Mouse (Mus musculus): Measurements from ENCODE around the gene Acbd3. TPM values are rescaled to one million over a fixed set of nuclear protein-coding genes. Genes with fewer than 3 reads are reported as not detected.

The Acbd3 gene
- polyA plus RNA-seq, 1 experiment from 2014 or later = 17.0 TPM

DNA sequence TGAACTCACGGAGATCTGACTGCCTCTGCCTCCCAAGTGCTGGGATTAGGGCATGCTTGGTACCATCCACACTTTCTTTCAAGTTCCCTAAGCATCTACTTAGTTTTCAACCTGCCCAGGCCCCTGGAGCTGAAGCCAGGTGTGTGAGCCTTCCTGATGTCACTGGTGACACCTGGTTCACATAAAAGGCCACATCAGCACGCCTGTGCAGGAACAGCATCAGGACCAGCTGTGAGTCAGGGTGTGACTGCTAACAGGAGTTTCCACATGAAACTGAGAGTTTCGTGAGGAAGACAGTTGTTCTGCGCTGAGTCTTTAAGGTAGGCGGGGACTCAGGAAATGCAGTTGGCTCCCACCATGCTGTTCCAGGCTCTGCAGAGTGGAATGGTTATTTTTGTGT lies 39.5 kb downstream of the Acbd3 start:
- no peak for DNase-seq (ENCODE audit: low spot score)
- H3K27me3 ChIP-seq (ENCODE audit: low read depth, poor library complexity, severe bottlenecking) = peaks cover 21% of the 10 kb centered on the region
- H3K36me3 ChIP-seq = no peaks in the 10 kb centered on the region
- H3K4me3 ChIP-seq = no peak overlapping the region
- H3K27ac ChIP-seq (replicated peaks) = no peak overlapping the region
- 86% methylated on average over 5 of the region's 5 CpGs for WGBS
- no peaks in the 10 kb centered on the region for H3K9me3 ChIP-seq (replicated peaks)
- peaks cover 33% of the 10 kb centered on the region for H3K4me1 ChIP-seq

DNA sequence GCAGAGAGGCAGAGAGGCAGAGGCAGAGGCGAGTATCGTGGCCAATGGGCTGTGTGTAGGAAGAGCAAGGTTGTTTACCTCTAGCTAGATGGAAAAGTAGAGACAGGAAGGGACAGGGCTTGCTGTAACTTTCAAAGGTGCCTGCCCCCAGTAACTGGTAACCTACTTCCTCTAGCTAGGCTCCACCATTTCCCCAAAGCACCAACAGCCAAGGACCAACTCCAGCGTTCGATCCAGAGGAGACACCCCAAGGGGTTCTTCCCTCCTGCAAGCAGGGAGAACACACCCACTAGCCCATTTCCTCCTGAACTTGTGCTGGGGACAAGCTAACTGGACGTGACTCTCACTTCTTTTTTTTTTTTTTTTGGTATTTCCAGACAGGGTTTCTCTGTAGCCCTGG lies 40.7 kb downstream of the Acbd3 start:
- Histone ChIP-seq H3K36me3 (no peaks in the 10 kb centered on the region), H3K27ac (replicated peaks) (no peak overlapping the region), H3K9me3 (replicated peaks) (no peaks in the 10 kb centered on the region), H3K4me3 (no peak overlapping the region), H3K4me1 (peaks cover 33% of the 10 kb centered on the region), H3K27me3 (ENCODE audit: low read depth, poor library complexity, severe bottlenecking) (peaks cover 21% of the 10 kb centered on the region)
- 87% methylated on average over 5 of the region's 5 CpGs for WGBS
- no peak for DNase-seq (ENCODE audit: low spot score)

DNA sequence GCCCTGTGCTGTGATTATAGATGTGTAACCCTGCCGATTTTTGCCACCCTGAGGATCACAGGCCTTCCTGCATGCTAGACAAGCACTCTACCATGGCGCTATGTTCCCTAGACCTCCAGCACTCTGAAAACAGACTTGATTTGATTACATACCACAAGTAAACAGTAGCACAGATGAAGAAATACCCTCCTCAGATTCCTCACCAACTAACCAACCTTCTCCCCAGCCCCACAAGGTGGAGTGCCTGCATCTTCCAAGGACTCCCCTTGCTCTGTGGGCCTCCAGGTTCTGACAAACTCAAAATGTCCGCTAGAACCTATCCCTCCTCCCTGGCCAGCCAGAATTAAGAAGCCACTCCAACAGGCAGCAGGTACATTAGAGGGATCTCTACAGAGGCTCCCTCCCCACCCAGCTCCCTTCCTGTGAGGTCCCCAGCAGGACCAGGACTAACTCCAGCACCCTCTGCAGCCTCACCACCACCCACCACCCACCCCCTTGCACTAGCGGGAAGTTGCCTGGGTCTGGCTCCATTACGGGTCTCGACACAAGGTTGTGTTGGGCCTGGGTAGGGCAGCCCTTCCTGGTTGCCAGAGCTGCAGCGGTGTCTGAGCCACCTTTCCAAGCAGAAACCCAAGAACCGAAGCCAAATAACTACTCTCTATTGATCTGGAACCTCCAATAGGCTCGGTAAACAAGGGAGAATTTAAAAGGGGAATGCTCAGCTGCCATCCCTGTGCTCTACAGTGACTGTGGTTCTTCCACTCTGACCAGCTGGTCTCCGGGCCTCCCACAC lies 41.9 kb downstream of the Acbd3 start:
- H3K27me3 ChIP-seq (ENCODE audit: low read depth, poor library complexity, severe bottlenecking) = peaks cover 15% of the 10 kb centered on the region
- H3K27ac ChIP-seq (replicated peaks) = peak overlapping the region; percentile 96
- H3K36me3 ChIP-seq = no peaks in the 10 kb centered on the region
- H3K4me1 ChIP-seq = peaks cover 33% of the 10 kb centered on the region
- WGBS = 14% methylated on average over 10 of the region's 10 CpGs
- peak; percentile 50 for DNase-seq (ENCODE audit: low spot score)
- H3K4me3 ChIP-seq = peak overlapping the region; percentile 66
- H3K9me3 ChIP-seq (replicated peaks) = no peaks in the 10 kb centered on the region

DNA sequence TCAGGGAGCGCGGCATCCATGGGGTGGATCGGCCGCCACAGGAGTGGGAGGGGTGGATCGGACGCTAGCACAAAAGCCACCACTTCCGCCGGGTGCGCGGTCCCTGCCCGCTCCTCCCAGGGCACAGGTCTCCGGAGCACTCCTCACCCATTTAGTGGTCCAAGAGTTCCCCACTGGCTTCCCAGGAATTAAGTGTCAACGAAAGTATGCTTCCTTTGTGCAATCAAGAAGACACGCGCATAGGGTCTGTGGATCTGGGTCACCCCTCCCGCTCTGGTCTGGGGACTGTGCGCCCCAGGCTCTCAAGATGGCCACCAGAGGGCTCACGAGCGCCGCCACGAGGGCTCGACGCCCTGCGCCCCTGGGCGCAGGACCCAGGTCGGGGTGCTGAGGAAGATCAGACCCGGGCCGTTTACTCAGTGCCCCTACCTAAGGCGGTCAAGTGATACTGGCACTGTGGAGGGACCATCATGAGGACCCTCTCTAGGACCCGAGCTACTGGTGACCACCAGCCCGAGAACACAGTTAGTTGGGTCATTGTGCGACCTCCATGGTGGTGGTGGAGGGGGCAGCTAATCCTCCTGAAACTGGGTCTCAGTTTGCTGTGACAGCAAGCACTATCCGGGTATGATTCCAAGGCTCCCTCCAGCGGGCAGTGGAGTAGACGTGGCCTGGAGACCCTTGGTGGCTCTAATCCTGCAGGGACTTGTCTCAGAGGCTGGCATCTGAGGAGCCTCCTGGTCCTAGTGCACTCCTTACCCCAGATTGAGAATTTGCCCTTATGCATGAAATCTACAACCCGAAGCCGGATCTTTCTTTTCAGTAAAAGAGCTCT lies 42.7 kb downstream of the Acbd3 start:
- peaks cover 9% of the 10 kb centered on the region for H3K27me3 ChIP-seq (ENCODE audit: low read depth, poor library complexity, severe bottlenecking)
- H3K4me3 ChIP-seq = peak overlapping the region; percentile 66
- H3K36me3 ChIP-seq = no peaks in the 10 kb centered on the region
- DNase-seq (ENCODE audit: low spot score) = peak; percentile 86
- H3K4me1 ChIP-seq = peaks cover 25% of the 10 kb centered on the region
- WGBS = 2% methylated on average over 37 of the region's 37 CpGs
- no peaks in the 10 kb centered on the region for H3K9me3 ChIP-seq (replicated peaks)
- peak overlapping the region; percentile 96 for H3K27ac ChIP-seq (replicated peaks)

DNA sequence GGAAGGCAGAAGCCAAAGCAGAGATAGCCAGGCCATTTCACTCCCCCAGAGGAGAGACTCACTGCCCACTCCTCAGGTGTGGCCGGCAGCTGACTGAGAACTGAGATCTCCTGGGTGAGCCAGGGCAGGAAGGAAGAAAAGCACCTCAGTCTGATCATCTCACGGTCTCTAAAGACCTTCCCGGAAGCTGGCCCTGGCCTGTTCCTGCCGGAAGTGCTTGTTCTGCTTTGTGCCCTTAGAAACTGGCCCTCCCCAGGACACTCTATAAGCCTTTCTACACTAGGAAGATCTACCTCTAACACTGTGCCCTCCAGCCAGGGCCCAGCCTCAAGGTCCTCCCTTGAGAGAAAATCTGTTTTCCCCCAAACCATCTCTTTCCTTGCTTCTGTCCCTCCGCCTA lies 45.5 kb downstream of the Acbd3 start:
- Histone ChIP-seq H3K36me3 (no peaks in the 10 kb centered on the region), H3K27me3 (ENCODE audit: low read depth, poor library complexity, severe bottlenecking) (peaks cover 9% of the 10 kb centered on the region), H3K4me3 (no peak overlapping the region), H3K4me1 (peaks cover 30% of the 10 kb centered on the region), H3K9me3 (replicated peaks) (0 out of 2 replicates have a peak, but pooled peaks cover 7% of the 10 kb centered on the region), H3K27ac (replicated peaks) (no peak overlapping the region)
- DNase-seq (ENCODE audit: low spot score) = no peak
- WGBS = 88% methylated on average over 5 of the region's 5 CpGs

DNA sequence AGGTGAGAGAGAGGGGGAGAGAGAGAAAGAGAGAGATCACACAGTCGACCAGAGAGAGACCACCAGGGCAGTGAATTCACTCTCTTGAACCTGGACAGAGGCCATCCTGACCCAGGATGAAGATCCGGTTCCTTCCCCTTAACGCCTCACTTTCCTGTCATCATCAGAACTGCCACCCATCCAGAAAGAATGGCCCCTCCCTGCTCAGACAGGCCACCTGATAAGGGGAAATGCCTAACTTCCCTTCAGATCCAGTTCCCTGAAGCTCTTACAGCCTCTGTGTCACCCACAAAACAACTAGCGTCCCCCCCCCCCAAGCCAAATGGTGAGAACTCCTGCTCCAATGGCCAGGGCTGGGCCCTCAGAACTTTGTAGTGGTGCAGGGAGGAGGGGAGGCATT lies 45.9 kb downstream of the Acbd3 start:
- H3K27ac ChIP-seq (replicated peaks) = no peak overlapping the region
- no peaks in the 10 kb centered on the region for H3K36me3 ChIP-seq
- DNase-seq (ENCODE audit: low spot score) = no peak
- WGBS = 80% methylated on average over 4 of the region's 4 CpGs
- H3K9me3 ChIP-seq (replicated peaks) = 0 out of 2 replicates have a peak, but pooled peaks cover 7% of the 10 kb centered on the region
- H3K4me1 ChIP-seq = peaks cover 35% of the 10 kb centered on the region
- no peak overlapping the region for H3K4me3 ChIP-seq
- H3K27me3 ChIP-seq (ENCODE audit: low read depth, poor library complexity, severe bottlenecking) = peaks cover 9% of the 10 kb centered on the region

DNA sequence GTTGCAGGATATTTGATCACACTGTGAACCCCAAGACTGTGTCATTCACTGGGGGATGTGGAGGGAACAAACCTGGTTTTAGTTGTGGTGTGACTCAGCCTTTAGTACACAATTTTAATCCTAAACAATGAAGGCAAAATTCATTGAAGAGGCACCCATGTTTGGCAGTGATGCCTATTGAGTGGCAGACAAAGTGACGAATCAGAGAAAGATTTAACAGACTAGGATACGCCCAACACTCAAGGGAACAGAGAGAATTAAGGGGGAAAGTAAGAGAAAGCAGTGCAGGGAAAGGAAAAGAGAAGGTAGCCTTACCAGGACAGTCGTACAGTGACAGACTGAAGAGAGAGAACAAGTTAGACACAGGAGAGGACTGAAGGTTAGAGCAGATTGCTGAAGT lies 46.4 kb downstream of the Acbd3 start:
- peaks cover 36% of the 10 kb centered on the region for H3K4me1 ChIP-seq
- H3K4me3 ChIP-seq = no peak overlapping the region
- H3K9me3 ChIP-seq (replicated peaks) = 0 out of 2 replicates have a peak, but pooled peaks cover 7% of the 10 kb centered on the region
- DNase-seq (ENCODE audit: low spot score) = no peak
- peaks cover 9% of the 10 kb centered on the region for H3K27me3 ChIP-seq (ENCODE audit: low read depth, poor library complexity, severe bottlenecking)
- H3K27ac ChIP-seq (replicated peaks) = no peak overlapping the region
- 87% methylated on average over 3 of the region's 3 CpGs for WGBS
- H3K36me3 ChIP-seq = no peaks in the 10 kb centered on the region

DNA sequence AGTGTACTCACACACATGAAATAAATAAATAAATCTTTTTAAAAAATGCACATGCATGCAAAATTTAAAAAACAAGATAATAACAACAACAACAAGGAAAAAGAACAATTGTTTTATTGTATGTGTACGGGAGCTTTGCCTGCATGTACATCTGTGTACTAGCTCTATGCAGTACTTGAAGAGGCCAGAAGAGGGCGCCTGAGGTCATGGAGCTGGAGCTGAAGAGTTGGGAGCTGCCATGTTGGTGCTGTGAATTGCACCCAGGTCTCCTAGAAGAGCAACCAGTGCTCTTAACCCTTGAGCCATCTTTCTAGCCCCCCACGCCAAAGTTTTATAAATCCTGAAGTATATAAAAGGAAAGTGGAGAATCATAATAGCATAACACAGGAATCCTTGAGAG lies 48.8 kb downstream of the Acbd3 start:
- Histone ChIP-seq H3K27ac (replicated peaks) (no peak overlapping the region), H3K27me3 (ENCODE audit: low read depth, poor library complexity, severe bottlenecking) (peaks cover 13% of the 10 kb centered on the region), H3K9me3 (replicated peaks) (0 out of 2 replicates have a peak, but pooled peaks cover 7% of the 10 kb centered on the region), H3K4me3 (no peak overlapping the region), H3K4me1 (peaks cover 33% of the 10 kb centered on the region), H3K36me3 (no peaks in the 10 kb centered on the region)
- peak; percentile 42 for DNase-seq (ENCODE audit: low spot score)
- 63% methylated on average over 3 of the region's 3 CpGs for WGBS

DNA sequence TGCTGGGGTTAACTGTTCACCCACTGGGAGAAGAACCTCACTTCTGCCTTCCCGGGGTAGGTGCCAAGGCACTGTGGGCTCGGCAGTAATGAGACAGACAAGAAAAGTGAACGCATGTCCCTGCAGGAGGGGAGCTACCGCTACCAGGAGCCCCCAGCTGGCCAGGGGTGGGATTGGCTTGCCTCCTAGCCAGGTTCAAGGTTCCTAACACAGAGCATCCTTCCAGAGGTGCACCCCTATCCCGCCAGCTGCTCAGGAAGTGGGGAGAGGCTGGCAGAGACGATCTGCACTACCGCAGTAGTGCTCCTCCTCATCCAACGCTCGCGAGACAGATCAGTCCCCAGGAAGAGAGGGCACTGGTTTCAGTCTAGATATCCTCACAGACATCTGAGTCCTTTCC lies 49.5 kb downstream of the Acbd3 start:
- H3K27me3 ChIP-seq (ENCODE audit: low read depth, poor library complexity, severe bottlenecking) = peaks cover 13% of the 10 kb centered on the region
- peaks cover 33% of the 10 kb centered on the region for H3K4me1 ChIP-seq
- no peaks in the 10 kb centered on the region for H3K36me3 ChIP-seq
- H3K9me3 ChIP-seq (replicated peaks) = 0 out of 2 replicates have a peak, but pooled peaks cover 7% of the 10 kb centered on the region
- DNase-seq (ENCODE audit: low spot score) = no peak
- H3K27ac ChIP-seq (replicated peaks) = no peak overlapping the region
- H3K4me3 ChIP-seq = no peak overlapping the region
- 81% methylated on average over 10 of the region's 10 CpGs for WGBS

DNA sequence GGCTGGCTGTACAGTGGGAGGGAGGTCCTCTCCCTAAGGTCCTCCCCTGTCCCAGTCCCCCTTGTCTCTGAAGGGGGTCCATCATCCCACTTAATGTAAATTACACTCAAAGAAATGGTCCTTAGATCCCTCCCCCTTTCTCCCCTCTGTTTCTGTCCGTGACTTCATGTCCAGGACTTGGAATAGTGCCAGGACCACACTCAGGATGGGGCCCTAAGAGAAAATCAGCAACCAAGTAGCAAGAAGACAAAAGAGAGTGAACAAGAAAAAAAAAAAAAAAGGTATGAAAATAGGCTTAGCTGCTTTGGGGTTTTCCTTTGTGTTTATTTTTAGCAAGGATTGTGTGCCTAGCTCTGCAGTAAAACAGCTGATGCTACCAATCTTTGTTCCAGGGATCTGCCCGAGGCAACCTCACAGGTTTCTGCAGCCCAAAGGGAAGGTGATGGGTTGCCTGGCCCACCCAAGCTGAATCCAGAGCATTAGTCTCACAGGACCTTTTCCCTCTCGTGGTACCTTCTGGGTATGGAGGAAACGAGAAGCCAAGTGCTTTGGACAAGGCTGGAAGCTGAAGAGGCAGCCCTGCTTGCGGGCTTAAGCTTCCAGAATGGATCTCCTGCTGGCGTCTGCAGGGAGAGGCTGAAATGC lies 50.1 kb downstream of the Acbd3 start:
- WGBS = 77% methylated on average over 6 of the region's 6 CpGs
- Histone ChIP-seq H3K4me3 (no peak overlapping the region), H3K27ac (replicated peaks) (peak overlapping the region; percentile 96; the same call in 1 of the 2 replicates)

DNA sequence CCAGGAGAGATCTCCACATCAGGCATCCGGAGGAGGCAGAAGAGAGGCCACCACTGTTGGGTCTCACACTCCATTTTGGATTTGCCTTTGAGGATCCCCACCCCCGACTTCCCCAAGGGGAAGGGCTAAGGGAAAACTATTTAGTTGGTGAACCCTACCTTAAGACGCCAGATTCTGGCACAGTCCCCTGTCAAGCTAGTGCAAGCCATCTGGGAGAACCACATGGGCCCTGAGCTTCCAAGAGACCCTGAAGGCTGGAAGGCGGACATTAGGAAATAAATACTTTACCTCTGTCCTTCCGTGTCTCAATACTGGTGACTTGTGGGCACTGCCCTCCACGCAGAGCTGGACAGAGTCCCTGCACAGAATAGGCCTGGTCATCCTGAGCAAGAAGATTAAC lies 50.7 kb downstream of the Acbd3 start:
- H3K27ac ChIP-seq (replicated peaks) = peak overlapping the region; percentile 96
- DNase-seq (ENCODE audit: low spot score) = no peak
- 0 out of 2 replicates have a peak, but pooled peaks cover 7% of the 10 kb centered on the region for H3K9me3 ChIP-seq (replicated peaks)
- H3K4me1 ChIP-seq = peaks cover 35% of the 10 kb centered on the region
- H3K27me3 ChIP-seq (ENCODE audit: low read depth, poor library complexity, severe bottlenecking) = peaks cover 24% of the 10 kb centered on the region
- no peaks in the 10 kb centered on the region for H3K36me3 ChIP-seq
- 92% methylated on average over 6 of the region's 6 CpGs for WGBS
- H3K4me3 ChIP-seq = peak overlapping the region; percentile 80; the same call in 1 of the 2 replicates

More for the DNA sequence above, 50.1 kb downstream of the Acbd3 start:
- peaks cover 33% of the 10 kb centered on the region for H3K4me1 ChIP-seq
- no peaks in the 10 kb centered on the region for H3K36me3 ChIP-seq
- H3K27me3 ChIP-seq (ENCODE audit: low read depth, poor library complexity, severe bottlenecking) = peaks cover 20% of the 10 kb centered on the region
- 0 out of 2 replicates have a peak, but pooled peaks cover 7% of the 10 kb centered on the region for H3K9me3 ChIP-seq (replicated peaks)
- no peak for DNase-seq (ENCODE audit: low spot score)

DNA sequence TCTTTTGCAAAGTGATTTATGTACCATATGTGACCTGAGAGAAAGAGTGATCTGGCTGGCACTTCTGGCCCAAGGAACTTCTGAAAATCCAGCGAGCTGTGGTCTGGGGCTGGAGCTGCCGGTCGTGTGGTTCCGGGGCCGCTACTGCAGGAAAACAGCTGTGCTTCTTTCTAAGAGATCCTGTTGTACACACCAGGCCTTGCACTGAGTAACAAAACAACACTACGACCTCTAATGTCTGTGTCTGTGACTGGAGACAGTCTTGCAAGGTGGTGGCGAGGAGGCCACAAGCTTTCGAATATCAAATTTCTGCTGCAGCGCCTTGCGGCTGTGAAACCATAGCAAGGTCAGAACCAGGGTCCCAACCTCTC lies 51.4 kb downstream of the Acbd3 start:
- peak overlapping the region; percentile 80 for H3K4me3 ChIP-seq
- peaks cover 35% of the 10 kb centered on the region for H3K4me1 ChIP-seq
- 0 out of 2 replicates have a peak, but pooled peaks cover 7% of the 10 kb centered on the region for H3K9me3 ChIP-seq (replicated peaks)
- H3K36me3 ChIP-seq = no peaks in the 10 kb centered on the region
- H3K27me3 ChIP-seq (ENCODE audit: low read depth, poor library complexity, severe bottlenecking) = peaks cover 24% of the 10 kb centered on the region
- WGBS = 12% methylated on average over 10 of the region's 10 CpGs
- DNase-seq (ENCODE audit: low spot score) = no peak
- H3K27ac ChIP-seq (replicated peaks) = peak overlapping the region; percentile 96

Data from midbrain, embryonic 10.5 days (tissue).